Mouse (Mus musculus): ENCODE results near the gene Cldn2. TPM values are rescaled to one million over a fixed set of nuclear protein-coding genes. Genes with fewer than 3 reads are reported as not detected.

Cldn2 gene
- total RNA-seq, 2 experiments from 2014 or later = not detected

- no peak for ATAC-seq (replicated peaks; ENCODE audit: low FRiP score, low TSS enrichment, poor library complexity, severe bottlenecking)
Measured at GRCm38 (mm10) chrX:139803028-139803427, 2.4 kb downstream of the Cldn2 start.

GRCm38 (mm10) chrX:139805918-139806317, 5.3 kb downstream of the Cldn2 start:
- ATAC-seq (replicated peaks; ENCODE audit: low FRiP score, low TSS enrichment, poor library complexity, severe bottlenecking) = no peak

GRCm38 (mm10) chrX:139807391-139807790, 6.8 kb downstream of the Cldn2 start:
- ATAC-seq (replicated peaks; ENCODE audit: low FRiP score, low TSS enrichment, poor library complexity, severe bottlenecking) = no peak

GRCm38 (mm10) chrX:139808085-139808484, 7.5 kb downstream of the Cldn2 start:
- no peak for ATAC-seq (replicated peaks; ENCODE audit: low FRiP score, low TSS enrichment, poor library complexity, severe bottlenecking)

- no peak for ATAC-seq (replicated peaks; ENCODE audit: low FRiP score, low TSS enrichment, poor library complexity, severe bottlenecking)
Measured at GRCm38 (mm10) chrX:139808501-139808900, 7.9 kb downstream of the Cldn2 start.

GRCm38 (mm10) chrX:139812636-139813298, 12.1 kb downstream of the Cldn2 start:
- no peak for ATAC-seq (replicated peaks; ENCODE audit: low FRiP score, low TSS enrichment, poor library complexity, severe bottlenecking)

- ATAC-seq (replicated peaks; ENCODE audit: low FRiP score, low TSS enrichment, poor library complexity, severe bottlenecking) = peak; percentile 76
Measured at GRCm38 (mm10) chrX:139813299-139814002, 12.8 kb downstream of the Cldn2 start.

- peak; percentile 84 for ATAC-seq (replicated peaks; ENCODE audit: low FRiP score, low TSS enrichment, poor library complexity, severe bottlenecking)
Measured at GRCm38 (mm10) chrX:139814018-139814635, 13.5 kb downstream of the Cldn2 start.

- ATAC-seq (replicated peaks; ENCODE audit: low FRiP score, low TSS enrichment, poor library complexity, severe bottlenecking) = no peak
Measured at GRCm38 (mm10) chrX:139815201-139815600, 14.6 kb downstream of the Cldn2 start.

- no peak for ATAC-seq (replicated peaks; ENCODE audit: low FRiP score, low TSS enrichment, poor library complexity, severe bottlenecking)
Measured at GRCm38 (mm10) chrX:139825402-139825801, 24.8 kb downstream of the Cldn2 start.

- no peak for ATAC-seq (replicated peaks; ENCODE audit: low FRiP score, low TSS enrichment, poor library complexity, severe bottlenecking)
Measured at GRCm38 (mm10) chrX:139826926-139827325, 26.3 kb downstream of the Cldn2 start.

GRCm38 (mm10) chrX:139828363-139829092, 27.9 kb downstream of the Cldn2 start:
- peak; percentile 72 for ATAC-seq (replicated peaks; ENCODE audit: low FRiP score, low TSS enrichment, poor library complexity, severe bottlenecking)

- peak; percentile 82 for ATAC-seq (replicated peaks; ENCODE audit: low FRiP score, low TSS enrichment, poor library complexity, severe bottlenecking)
Measured at GRCm38 (mm10) chrX:139832464-139832863, 31.8 kb downstream of the Cldn2 start.

GRCm38 (mm10) chrX:139839057-139839456, 38.4 kb downstream of the Cldn2 start:
- no peak for ATAC-seq (replicated peaks; ENCODE audit: low FRiP score, low TSS enrichment, poor library complexity, severe bottlenecking)

GRCm38 (mm10) chrX:139841091-139841490, 40.5 kb downstream of the Cldn2 start:
- 0 out of 2 replicates have a peak, but pooled peaks have one; percentile 52 for ATAC-seq (replicated peaks; ENCODE audit: low FRiP score, low TSS enrichment, poor library complexity, severe bottlenecking)

GRCm38 (mm10) chrX:139854795-139855194, 54.2 kb downstream of the Cldn2 start:
- ATAC-seq (replicated peaks; ENCODE audit: low FRiP score, low TSS enrichment, poor library complexity, severe bottlenecking) = no peak

- ATAC-seq (replicated peaks; ENCODE audit: low FRiP score, low TSS enrichment, poor library complexity, severe bottlenecking) = no peak
Measured at GRCm38 (mm10) chrX:139859402-139859801, 58.8 kb downstream of the Cldn2 start.
